Mouse (Mus musculus) MEL (cell line): ENCODE measurements around the gene Mcm6. TPM values are rescaled to one million over a fixed set of nuclear protein-coding genes. Genes with fewer than 3 reads are reported as not detected.

Source experiments
- DNase-seq: peaks from one replicate; pipeline ENCODE4 v3.0.0; 2011; ENCODE audit warnings: low read depth, low spot score
- H3K27ac ChIP-seq: 2 replicates; pipeline ENCODE4 v1.5.1; 2012; ENCODE audit warnings: low read depth, mild to moderate bottlenecking, control low read depth, low read length, moderate library complexity; ENCODE audit not compliant: control insufficient read depth
- H3K27me3 ChIP-seq, 2 experiments: fragments of 150-350 bp in 1 of 2; sonication (generic) in 1 of 2; 2 replicates each; pipeline ENCODE4 v1.6.1; 2012; ENCODE audit warnings: low read length in 2 of 2, mild to moderate bottlenecking in 2 of 2, improper control_type of control experiment in 1 of 2, moderate library complexity in 1 of 2; ENCODE audit not compliant: insufficient read depth in 2 of 2, control insufficient read depth in 1 of 2
- H3K36me3 ChIP-seq, 2 experiments: 2 replicates each; pipeline ENCODE4 v1.6.1; 2012 to 2014; ENCODE audit warnings: low read length in 2 of 2, improper control_type of control experiment in 1 of 2, inconsistent platforms in 1 of 2, mild to moderate bottlenecking in 1 of 2; ENCODE audit not compliant: insufficient read depth in 2 of 2, control insufficient read depth in 1 of 2
- H3K4me1 ChIP-seq, 2 experiments: fragments of 150-350 bp in 1 of 2; sonication (generic) in 1 of 2; 2 replicates each; pipeline ENCODE4 v1.6.1; 2012; ENCODE audit warnings: low read length in 2 of 2, improper control_type of control experiment in 1 of 2, mild to moderate bottlenecking in 1 of 2; ENCODE audit not compliant: insufficient read depth in 2 of 2, control insufficient read depth in 1 of 2
- H3K4me3 ChIP-seq, 2 experiments: fragments of 150-350 bp in 1 of 2; sonication (generic) in 1 of 2; 2 replicates each; pipeline ENCODE4 v1.5.1; 2012; ENCODE audit warnings: low read depth in 2 of 2, low read length in 2 of 2, mild to moderate bottlenecking in 2 of 2, moderate library complexity in 2 of 2, control low read depth in 1 of 2, improper control_type of control experiment in 1 of 2; ENCODE audit not compliant: control insufficient read depth in 1 of 2, insufficient read depth in 1 of 2
- H3K79me2 ChIP-seq: 2 replicates; pipeline ENCODE4 v1.6.1; 2012; ENCODE audit warnings: mild to moderate bottlenecking, low read length, moderate library complexity; ENCODE audit not compliant: control insufficient read depth, poor library complexity, insufficient read depth
- H3K9ac ChIP-seq: 2 replicates; pipeline ENCODE4 v1.6.1; 2012; ENCODE audit warnings: low read depth, mild to moderate bottlenecking, control low read depth, low read length, moderate library complexity; ENCODE audit not compliant: control insufficient read depth, poor library complexity, severe bottlenecking
- H3K9me3 ChIP-seq: fragments of 150-350 bp; sonication (generic); replicated peaks from 2 replicates; pipeline ENCODE4 v1.6.1; 2012; ENCODE audit warnings: mild to moderate bottlenecking, low read length, improper control_type of control experiment, moderate library complexity; ENCODE audit not compliant: insufficient read depth
- BHLHE40 ChIP-seq: IDR thresholded peaks from 2 replicates; pipeline ENCODE4 v1.6.1; 2012; ENCODE audit warnings: low read depth, mild to moderate bottlenecking, inconsistent platforms, low read length, improper control_type of control experiment, borderline replicate concordance
- CHD1 ChIP-seq: IDR thresholded peaks from 2 replicates; pipeline ENCODE4 v1.6.1; 2012; ENCODE audit warnings: low read depth, mild to moderate bottlenecking, inconsistent platforms, low read length, improper control_type of control experiment
- CHD2 ChIP-seq: IDR thresholded peaks from 2 replicates; pipeline ENCODE4 v1.6.1; 2011; ENCODE audit warnings: low read length, improper control_type of control experiment
- ELF1 ChIP-seq: IDR thresholded peaks from 2 replicates; pipeline ENCODE4 v1.6.1; 2014; ENCODE audit warnings: low read depth, mild to moderate bottlenecking, inconsistent platforms, low read length, improper control_type of control experiment, moderate library complexity
- EP300 ChIP-seq, 2 experiments: IDR thresholded peaks; 2 replicates each; pipeline ENCODE4 v1.6.1; 2011; ENCODE audit warnings: improper control_type of control experiment in 2 of 2, low read length in 2 of 2, low read depth in 1 of 2, mild to moderate bottlenecking in 1 of 2
- ETS1 ChIP-seq: IDR thresholded peaks from 2 replicates; pipeline ENCODE4 v1.6.1; 2012; ENCODE audit warnings: low read depth, mild to moderate bottlenecking, inconsistent platforms, low read length, improper control_type of control experiment, moderate library complexity
- HCFC1 ChIP-seq: IDR thresholded peaks from 2 replicates; pipeline ENCODE4 v1.6.1; 2012; ENCODE audit warnings: low read depth, mild to moderate bottlenecking, inconsistent platforms, low read length, improper control_type of control experiment, moderate library complexity
- MXI1 ChIP-seq: IDR thresholded peaks from 2 replicates; pipeline ENCODE4 v1.6.1; 2011; ENCODE audit warnings: mild to moderate bottlenecking, low read depth, low read length, improper control_type of control experiment
- MYB ChIP-seq: IDR thresholded peaks from 2 replicates; pipeline ENCODE4 v1.6.1; 2011; ENCODE audit warnings: mild to moderate bottlenecking, low read depth, low read length, improper control_type of control experiment
- MYC ChIP-seq: IDR thresholded peaks from 2 replicates; pipeline ENCODE4 v1.6.1; 2011; ENCODE audit warnings: low read depth, mild to moderate bottlenecking, low read length, improper control_type of control experiment, moderate library complexity
- NELFE ChIP-seq: IDR thresholded peaks from 2 replicates; pipeline ENCODE4 v1.6.1; 2011; ENCODE audit warnings: low read depth, low read length, improper control_type of control experiment
- NRF1 ChIP-seq: IDR thresholded peaks from 2 replicates; pipeline ENCODE4 v1.6.1; 2014; ENCODE audit warnings: low read depth, mild to moderate bottlenecking, inconsistent platforms, low read length, improper control_type of control experiment, moderate library complexity; ENCODE audit not compliant: poor library complexity, insufficient read depth, severe bottlenecking
- POLR2AphosphoS2 ChIP-seq: IDR thresholded peaks from 2 replicates; pipeline ENCODE4 v1.6.1; 2011; ENCODE audit warnings: low read length, improper control_type of control experiment
- POLR2AphosphoS5 ChIP-seq: IDR thresholded peaks from 2 replicates; pipeline ENCODE4 v1.6.1; 2012; ENCODE audit warnings: low read depth, borderline replicate concordance, mild to moderate bottlenecking, inconsistent platforms, low read length, moderate library complexity, mixed read lengths
- RAD21 ChIP-seq: IDR thresholded peaks from 2 replicates; pipeline ENCODE4 v1.6.1; 2011; ENCODE audit warnings: mild to moderate bottlenecking, low read depth, low read length, improper control_type of control experiment
- SMC3 ChIP-seq: IDR thresholded peaks from 2 replicates; pipeline ENCODE4 v1.6.1; 2011; ENCODE audit warnings: low read depth, low read length, improper control_type of control experiment
- TAL1 ChIP-seq: IDR thresholded peaks from 2 replicates; pipeline ENCODE4 v1.6.1; 2012; ENCODE audit warnings: mild to moderate bottlenecking, inconsistent platforms, low read length, moderate library complexity, mixed read lengths
- TBP ChIP-seq: IDR thresholded peaks from 2 replicates; pipeline ENCODE4 v1.8.0; 2011; ENCODE audit warnings: low read depth, low read length, improper control_type of control experiment
- TCF12 ChIP-seq: IDR thresholded peaks from 2 replicates; pipeline ENCODE4 v1.6.1; 2014; ENCODE audit warnings: low read depth, mild to moderate bottlenecking, inconsistent platforms, low read length, improper control_type of control experiment, moderate library complexity
- USF1 ChIP-seq: IDR thresholded peaks from 2 replicates; pipeline ENCODE4 v1.6.1; 2014; ENCODE audit warnings: low read depth, mild to moderate bottlenecking, inconsistent platforms, low read length, improper control_type of control experiment, moderate library complexity
- USF2 ChIP-seq, 2 experiments: IDR thresholded peaks; 2 replicates each; pipeline ENCODE4 v1.6.1; 2011 to 2012; ENCODE audit warnings: improper control_type of control experiment in 2 of 2, low read length in 2 of 2, borderline replicate concordance in 1 of 2, inconsistent platforms in 1 of 2, low read depth in 1 of 2, mild to moderate bottlenecking in 1 of 2; ENCODE audit not compliant: insufficient read depth in 1 of 2
- ZC3H11A ChIP-seq: IDR thresholded peaks from 2 replicates; pipeline ENCODE4 v1.6.1; 2012; ENCODE audit warnings: low read depth, mild to moderate bottlenecking, inconsistent platforms, low read length, improper control_type of control experiment
- ZMIZ1 ChIP-seq: IDR thresholded peaks from 2 replicates; pipeline ENCODE4 v1.6.1; 2012; ENCODE audit warnings: low read depth, mild to moderate bottlenecking, inconsistent platforms, low read length, improper control_type of control experiment, moderate library complexity
- ZNF384 ChIP-seq: IDR thresholded peaks from 2 replicates; pipeline ENCODE4 v1.6.1; 2012; ENCODE audit warnings: low read depth, mild to moderate bottlenecking, inconsistent platforms, low read length, improper control_type of control experiment
- polyA plus RNA-seq, 2 experiments: library from polyadenylated mRNA; stranded (reverse) in 1 of 2; unstranded in 1 of 2; fragments of >175 nt in 1 of 2; fragments of >200 nt in 1 of 2; gene quantifications; 2 replicates each; pipeline versions ENCODE4 v1.2.1 to v1.2.4; 2012; ENCODE audit warnings: low replicate concordance in 2 of 2, low read depth in 1 of 2; ENCODE audit not compliant: insufficient read length in 2 of 2, insufficient read depth in 1 of 2, missing spikeins in 1 of 2
- total RNA-seq: library from RNA; depleted of rRNA; stranded (reverse); fragments of 300-350 nt; gene quantifications from 2 replicates; pipeline ENCODE4 v1.2.3, GENCODE M21; 2012

The Mcm6 gene
- total and polyA plus RNA-seq, 3 experiments: 218 to 850 (median 234) TPM

GRCm38 (mm10) chr1:128330313-128330712, 29.2 kb downstream of the Mcm6 start:
- no peak overlapping the region for H3K27ac ChIP-seq
- no peak overlapping the region for H3K4me3 ChIP-seq
- H3K79me2 ChIP-seq: no peaks in the 10 kb centered on the region
- no peaks in the 10 kb centered on the region for H3K27me3 ChIP-seq
- TF ChIP-seq USF1 (no peak), ZC3H11A (no peak), TBP (no peak), TCF12 (no peak), MYB (no peak), HCFC1 (no peak), NELFE (no peak), CHD1 (no peak), ZMIZ1 (no peak), USF2 (IDR thresholded peaks at IDR 0.05; ENCODE audit: borderline replicate concordance in 1 of 2, insufficient read depth in 1 of 2, low read depth in 1 of 2, low read length in 2 of 2) (no peak), CHD2 (no peak), RAD21 (no peak), EP300 (IDR thresholded peaks at IDR 0.05; ENCODE audit: low read depth in 1 of 2, low read length in 2 of 2) (no peak), MXI1 (no peak), MYC (no peak), POLR2AphosphoS5 (no peak)
- no peak overlapping the region for H3K9ac ChIP-seq
- H3K9me3 ChIP-seq: no peaks in the 10 kb centered on the region
- peaks cover 5 to 10% of the 10 kb centered on the region in 2 experiments for H3K4me1 ChIP-seq
- H3K36me3 ChIP-seq: peaks cover 9 to 13% of the 10 kb centered on the region in 2 experiments
- DNase-seq: no peak

GRCm38 (mm10) chr1:128328218-128328617, 31.2 kb downstream of the Mcm6 start, which contains the start of gene Lct:
Lct (minus strand) TSS chr1:128328318.
- Histone ChIP-seq H3K4me1 (peaks cover 5 to 13% of the 10 kb centered on the region in 2 experiments), H3K9me3 (no peaks in the 10 kb centered on the region), H3K27ac (no peak within 1 kb of the TSS)
- TF ChIP-seq TAL1 (no peak), POLR2AphosphoS2 (no peak), TCF12 (no peak), BHLHE40 (no peak), MXI1 (no peak), POLR2AphosphoS5 (no peak), ELF1 (no peak), ZNF384 (no peak), CHD1 (no peak), TBP (no peak), NRF1 (no peak), ETS1 (no peak), SMC3 (no peak)
- TF ChIP-seq, all 39 proteins: peak for 0
- Histone ChIP-seq H3K79me2 (no peaks in the 10 kb centered on the region), H3K27me3 (no peaks in the 10 kb centered on the region), H3K4me3 (no peak within 1 kb of the TSS), H3K36me3 (peaks cover 6 to 13% of the 10 kb centered on the region in 2 experiments), H3K9ac (no peak within 1 kb of the TSS)
- DNase-seq: no peak
